Comparison of ENCODE assay signal across 11 mouse cellular contexts in genomic region chr1:127242151-127242887, GRCm38 (mm10). TPM values are rescaled to one million over a fixed set of nuclear protein-coding genes. Genes with fewer than 3 reads are reported as not detected.
DNase-seq lines count a peak whose midpoint lies in the region; ATAC-seq and TF ChIP-seq lines count a peak whose summit lies in the region.
"Had no signal": no experiment of that assay in that cellular context is flagged by ENCODE, and none has a peak within 500 bp of the region (broad histone marks: within the 10 kb centered on the region; RNA-seq: fewer than 3 reads in every experiment).

No protein-coding gene starts in this region.

- TF ChIP-seq CTCF in layer of hippocampus, adult 2 months (conservative IDR thresholded peaks at IDR 0.05): no peak

- ATAC-seq in megakaryocyte-erythroid progenitor cell, adult 5-6 weeks (replicated peaks; ENCODE audit: low FRiP score, low TSS enrichment, poor library complexity, severe bottlenecking): peak; percentile 36; the same call in 1 of the 2 replicates
- ATAC-seq: forebrain, embryonic 14.5 days; Patski had no signal

- H3K4me1 ChIP-seq in brown adipose tissue, adult 24 weeks (ENCODE audit: control insufficient read depth, insufficient read depth, insufficient read length, low read length): peaks cover 16% of the 10 kb centered on the region

- DNase-seq in layer of hippocampus, adult 2 months (ENCODE audit: low spot score in 2 of 2): no peak
- no peak for DNase-seq in layer of hippocampus, postnatal 36 days
- peak; percentile 64 for DNase-seq in ES-CJ7 (ENCODE audit: low read depth, low spot score)
- DNase-seq in left cerebral cortex, adult 18-20 months (ENCODE audit: low spot score in 2 of 2): no peak
- no peak for DNase-seq in layer of hippocampus, adult 9-11 months
- DNase-seq: thymus, postnatal 36 days had no signal

- H3K4me3 ChIP-seq in layer of hippocampus, adult 2 months: no peak overlapping the region
- peak overlapping the region; percentile 56 for H3K4me3 ChIP-seq in brown adipose tissue, adult 24 weeks (ENCODE audit: insufficient read depth, low read depth, low read length)
- H3K4me3 ChIP-seq: hindbrain, embryonic 15.5 days had no signal

- 0 out of 2 replicates have a peak overlapping the region, but pooled peaks have one; percentile 16 for H3K27ac ChIP-seq in layer of hippocampus, adult 2 months
- H3K27ac ChIP-seq in brown adipose tissue, adult 24 weeks (replicated peaks; ENCODE audit: low read depth, low read length): peak overlapping the region; percentile 61
- H3K27ac ChIP-seq: hindbrain, embryonic 15.5 days had no signal

RNA-seq across cellular contexts. Expression of gene Mgat5, which starts 37.5 kb away (rescaled TPM):
- 10 to 100 TPM; 51.0 to 52.4 TPM for total RNA-seq in layer of hippocampus, adult 2 months (2021)
- 10 to 100 TPM; 52.6 to 52.7 TPM for total RNA-seq in layer of hippocampus, postnatal 36 days (2021)
- polyA plus RNA-seq in brown adipose tissue, adult 24 weeks (2012; ENCODE audit: insufficient read depth, insufficient read length, missing spikeins): 2.2 and 2.7 TPM in 2 replicates
- total RNA-seq in megakaryocyte-erythroid progenitor cell, adult 5-6 weeks (2014; fragmentation: Nextera tagmentation): 18.9 and 23.8 TPM in 2 replicates
- 16.0 and 17.2 TPM in 2 replicates for total RNA-seq in megakaryocyte-erythroid progenitor cell, adult 5-6 weeks (2017)
- 10 to 100 TPM; 70.4 to 74.1 TPM for total RNA-seq in left cerebral cortex, adult 18-20 months (2021)
